Mouse (Mus musculus): ENCODE results near the gene Fer1l4.

Gene Fer1l4

GRCm38 (mm10) chr2:156005393-156005792 lies 47.4 kb downstream of the Fer1l4 start:
- DNase-seq, result peak in 1 of 2 experiments; percentile 43

- peak; percentile 81 to 85 for DNase-seq
Measured at GRCm38 (mm10) chr2:155991863-155992321, 60.9 kb downstream of the Fer1l4 start.

- DNase-seq, result no peak
Measured at GRCm38 (mm10) chr2:155991151-155991550, 61.6 kb downstream of the Fer1l4 start.

GRCm38 (mm10) chr2:155989085-155989484 lies 63.7 kb downstream of the Fer1l4 start:
- DNase-seq, result no peak

GRCm38 (mm10) chr2:155987131-155987530 lies 65.6 kb downstream of the Fer1l4 start:
- no peak for DNase-seq

GRCm38 (mm10) chr2:155985776-155986175 lies 67.0 kb downstream of the Fer1l4 start:
- DNase-seq, result no peak

- DNase-seq, result peak; percentile 47 to 65
Measured at GRCm38 (mm10) chr2:155979328-155979991, 73.3 kb downstream of the Fer1l4 start.

GRCm38 (mm10) chr2:155974087-155974731 lies 78.5 kb downstream of the Fer1l4 start:
- peak in 1 of 2 experiments; percentile 16 for DNase-seq

GRCm38 (mm10) chr2:155973348-155973747 lies 79.4 kb downstream of the Fer1l4 start:
- DNase-seq, result no peak

Data from kidney, postnatal 36 days (tissue).